Mouse (Mus musculus) myocyte (in vitro differentiated cells): ENCODE data around the gene Edaradd. TPM values are rescaled to one million over a fixed set of nuclear protein-coding genes. Genes with fewer than 3 reads are reported as not detected.

ENCODE experiments used
- H3K27me3 ChIP-seq: one replicate; pipeline ENCODE4 v1.6.1; 2011; ENCODE audit not compliant: control insufficient read depth, insufficient read depth, insufficient read length
- H3K36me3 ChIP-seq: one replicate; pipeline ENCODE4 v1.6.1; 2011; ENCODE audit not compliant: control insufficient read depth, insufficient read depth
- H3K4me2 ChIP-seq: one replicate; pipeline ENCODE4 v1.6.1; 2011; ENCODE audit warnings: low read depth, control low read depth
- H3K4me3 ChIP-seq: one replicate; pipeline ENCODE4 v1.5.1; 2011; ENCODE audit warnings: mild to moderate bottlenecking, control low read depth, moderate library complexity
- H3K79me2 ChIP-seq: one replicate; pipeline ENCODE4 v1.6.1; 2011; ENCODE audit not compliant: control insufficient read depth, insufficient read depth
- H3ac ChIP-seq: one replicate; pipeline ENCODE4 v1.6.1; 2011; ENCODE audit not compliant: control insufficient read depth, insufficient read length
- CEBPB ChIP-seq: IDR thresholded peaks from 2 replicates; pipeline ENCODE4 v1.6.1; 2011; ENCODE audit warnings: mild to moderate bottlenecking, moderate library complexity; ENCODE audit not compliant: poor library complexity, insufficient read depth, severe bottlenecking
- E2F4 ChIP-seq: IDR thresholded peaks from one replicate; pipeline ENCODE4 v1.6.1; 2011; ENCODE audit warnings: mild to moderate bottlenecking, control low read depth, moderate library complexity; ENCODE audit not compliant: insufficient read depth
- MAX ChIP-seq: IDR thresholded peaks from one replicate; pipeline ENCODE4 v1.6.1; 2011; ENCODE audit warnings: low read depth, mild to moderate bottlenecking, control low read depth
- MYOD1 ChIP-seq, 3 experiments: IDR thresholded peaks; one replicate each; pipeline ENCODE4 v1.6.1; 2011; ENCODE audit warnings: control low read depth in 2 of 3, low read depth in 2 of 3, mild to moderate bottlenecking in 2 of 3, moderate library complexity in 1 of 3; ENCODE audit not compliant: insufficient read length in 2 of 3, control insufficient read depth in 1 of 3
- MYOG ChIP-seq, 3 experiments: IDR thresholded peaks; one replicate each; pipeline ENCODE4 v1.6.1; 2011; ENCODE audit warnings: control low read depth in 2 of 3, low read depth in 2 of 3, mild to moderate bottlenecking in 2 of 3; ENCODE audit not compliant: insufficient read length in 2 of 3, control insufficient read depth in 1 of 3, insufficient read depth in 1 of 3
- POLR2A ChIP-seq: IDR thresholded peaks from one replicate; pipeline ENCODE4 v1.6.1; 2011; ENCODE audit warnings: low read depth, mild to moderate bottlenecking, control low read depth, moderate library complexity; ENCODE audit not compliant: insufficient read length
- POLR2AphosphoS2 ChIP-seq: IDR thresholded peaks from one replicate; pipeline ENCODE4 v1.6.1; 2011; ENCODE audit warnings: low read depth, control low read depth; ENCODE audit not compliant: insufficient read length
- REST ChIP-seq: IDR thresholded peaks from one replicate; pipeline ENCODE4 v1.6.1; 2011; ENCODE audit warnings: mild to moderate bottlenecking, control low read depth, moderate library complexity; ENCODE audit not compliant: insufficient read depth, insufficient read length
- SRF ChIP-seq: IDR thresholded peaks from one replicate; pipeline ENCODE4 v1.6.1; 2011; ENCODE audit warnings: low read depth; ENCODE audit not compliant: control insufficient read depth, insufficient read length
- TCF12 ChIP-seq: IDR thresholded peaks from one replicate; pipeline ENCODE4 v1.6.1; 2011; ENCODE audit warnings: mild to moderate bottlenecking, control low read depth; ENCODE audit not compliant: poor library complexity, insufficient read depth, severe bottlenecking
- TCF3 ChIP-seq: IDR thresholded peaks from one replicate; pipeline ENCODE4 v1.6.1; 2011; ENCODE audit warnings: low read depth, control low read depth; ENCODE audit not compliant: insufficient read length
- USF1 ChIP-seq: IDR thresholded peaks from one replicate; pipeline ENCODE4 v1.6.1; 2011; ENCODE audit warnings: low read depth, mild to moderate bottlenecking, control low read depth, moderate library complexity
- polyA plus RNA-seq: library from polyadenylated mRNA; unstranded; fragments of >200 nt; fragmentation: generic; extraction: Trizol; gene quantifications from one replicate; pipeline ENCODE4 v1.2.1, GENCODE M21; 2012; ENCODE audit warnings: missing spikeins

The Edaradd gene
- polyA plus RNA-seq, result not detected

DNA sequence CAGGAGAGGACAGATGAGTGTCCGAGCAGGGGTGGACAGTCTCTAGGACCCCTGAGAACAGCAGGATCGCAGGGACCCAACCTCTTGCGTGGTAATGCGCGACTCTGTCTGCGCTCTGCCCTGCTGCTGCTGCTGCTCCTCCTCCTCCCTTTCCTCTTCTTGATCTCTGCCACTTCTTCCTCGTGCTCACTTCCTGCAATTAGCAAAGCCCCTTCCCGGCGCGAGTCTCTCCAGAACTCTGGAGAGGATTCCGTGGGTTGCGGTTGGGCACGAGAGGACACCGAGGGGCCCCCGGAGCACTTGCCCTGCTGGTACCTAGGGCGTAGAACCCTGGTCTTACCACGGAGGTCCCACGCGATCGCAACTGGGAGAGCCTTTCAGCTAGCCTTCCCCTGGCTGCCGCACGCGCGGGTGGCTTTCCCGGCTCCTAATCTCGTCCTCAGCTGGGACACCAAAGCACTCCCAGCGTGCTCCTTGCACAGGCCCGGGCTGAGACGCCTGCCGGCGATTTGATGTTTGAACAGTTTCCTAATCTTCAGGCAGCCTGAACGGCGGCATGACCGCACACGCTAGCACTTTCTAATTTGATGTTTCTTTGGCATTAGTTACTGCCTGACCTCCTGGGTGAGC, at the start of gene Edaradd:
Gene Edaradd (minus strand): TSS at position 484 of the 630 bp plus-strand sequence.
- TF ChIP-seq MYOD1 (IDR thresholded peaks at IDR 0.05; ENCODE audit: control insufficient read depth in 1 of 3, insufficient read length in 2 of 3, low read depth in 2 of 3), result no peak
- no peak for TF ChIP-seq TCF3
- TF ChIP-seq CEBPB, result no peak
- TF ChIP-seq MAX, result no peak
- no peak for TF ChIP-seq USF1
- TF ChIP-seq TCF12, result no peak
- TF ChIP-seq E2F4, result no peak
- no peak for TF ChIP-seq POLR2AphosphoS2
- no peak for TF ChIP-seq MYOG (IDR thresholded peaks at IDR 0.05; ENCODE audit: control insufficient read depth in 1 of 3, insufficient read depth in 1 of 3, insufficient read length in 2 of 3, low read depth in 2 of 3)
- TF ChIP-seq SRF, result no peak
- TF ChIP-seq REST, result no peak
- no peak for TF ChIP-seq POLR2A
- peak within 1 kb of the TSS; percentile 85 for H3K4me2 ChIP-seq
- no peak within 1 kb of the TSS for H3ac ChIP-seq
- no peak within 1 kb of the TSS for H3K4me3 ChIP-seq
- H3K27me3 ChIP-seq, result peaks cover 9% of the 10 kb centered on the region
- no peaks in the 10 kb centered on the region for H3K79me2 ChIP-seq
- H3K36me3 ChIP-seq, result no peaks in the 10 kb centered on the region

GRCm38 (mm10) chr13:12569741-12570140, 49.5 kb upstream of the Edaradd start:
- H3K36me3 ChIP-seq, result no peaks in the 10 kb centered on the region
- TF ChIP-seq REST (no peak), E2F4 (no peak), TCF12 (no peak), POLR2AphosphoS2 (no peak), USF1 (no peak), CEBPB (no peak)

DNA sequence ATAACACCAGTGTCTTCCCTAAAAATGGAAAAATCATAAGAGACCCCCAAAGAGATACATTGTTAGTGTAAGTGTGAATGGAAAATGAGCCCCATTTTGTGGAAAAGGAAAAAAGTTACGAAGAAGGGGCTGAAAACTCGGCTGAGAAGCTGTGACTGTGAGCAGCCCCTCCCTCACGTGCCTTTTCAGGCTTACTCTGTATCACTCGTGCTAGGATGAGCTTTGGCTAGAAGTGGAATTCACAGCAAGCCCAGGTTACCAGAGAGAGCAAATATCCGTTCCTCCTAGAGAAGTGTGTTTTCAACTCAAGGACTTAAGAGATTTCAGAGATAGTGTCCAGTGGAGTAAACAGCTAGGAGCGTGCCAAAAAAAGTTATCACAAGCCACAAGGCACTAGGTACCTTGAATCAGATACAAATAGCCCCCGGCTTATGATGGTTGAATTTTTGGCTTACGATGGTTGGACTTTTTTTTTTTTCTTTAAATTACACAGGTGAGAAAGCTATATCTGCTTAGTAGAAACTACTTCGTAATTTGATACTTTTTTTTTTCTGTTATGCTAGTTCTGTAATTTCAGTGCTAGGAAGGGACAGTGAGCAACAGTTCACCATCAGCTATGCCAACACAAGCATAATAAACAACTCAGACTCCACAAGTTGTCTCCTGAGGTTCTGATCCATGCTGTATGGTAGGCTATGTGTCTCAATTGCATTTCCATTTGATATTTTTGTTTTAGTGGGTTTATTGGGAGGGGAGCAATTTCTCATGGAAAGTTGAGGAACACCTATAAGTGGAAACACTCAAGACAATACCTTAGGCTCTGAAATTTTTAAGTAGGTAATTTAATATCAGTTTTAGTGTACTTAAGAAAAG, 48.6 kb upstream of the Edaradd start:
- Histone ChIP-seq H3ac (no peak overlapping the region), H3K79me2 (no peaks in the 10 kb centered on the region), H3K27me3 (no peaks in the 10 kb centered on the region), H3K4me2 (no peak overlapping the region), H3K4me3 (no peak overlapping the region), H3K36me3 (no peaks in the 10 kb centered on the region)
- TF ChIP-seq MYOD1 (IDR thresholded peaks at IDR 0.05; ENCODE audit: control insufficient read depth in 1 of 3, insufficient read length in 2 of 3, low read depth in 2 of 3), result no peak
- TF ChIP-seq MYOG (IDR thresholded peaks at IDR 0.05; ENCODE audit: control insufficient read depth in 1 of 3, insufficient read depth in 1 of 3, insufficient read length in 2 of 3, low read depth in 2 of 3), result no peak
- TF ChIP-seq MAX, result no peak
- no peak for TF ChIP-seq POLR2A
- TF ChIP-seq TCF3, result no peak
- TF ChIP-seq SRF, result no peak
- TF ChIP-seq REST, result no peak

More at GRCm38 (mm10) chr13:12569741-12570140, 49.5 kb upstream of the Edaradd start:
- Histone ChIP-seq H3ac (no peak overlapping the region), H3K4me2 (no peak overlapping the region), H3K4me3 (no peak overlapping the region), H3K27me3 (no peaks in the 10 kb centered on the region), H3K79me2 (no peaks in the 10 kb centered on the region)

DNA sequence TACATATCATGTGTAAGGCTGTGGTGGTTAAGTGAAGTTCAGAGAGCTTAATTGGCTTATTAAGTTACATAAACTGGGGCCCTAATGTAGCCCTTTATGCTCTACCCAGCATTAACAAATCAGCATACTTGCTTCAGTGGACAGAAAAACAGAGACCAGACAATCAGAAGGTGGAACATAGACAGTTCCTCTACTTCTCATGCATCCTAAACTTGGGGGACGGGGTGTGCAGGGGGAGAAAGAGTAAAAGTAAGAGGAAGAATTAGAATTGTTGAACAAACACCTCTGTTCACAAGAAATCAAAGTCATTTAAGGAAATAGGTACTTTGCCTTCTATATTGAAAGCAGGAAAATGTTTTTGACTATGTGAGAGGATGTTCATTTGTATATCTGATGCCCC, 47.7 kb upstream of the Edaradd start:
- TF ChIP-seq MYOD1 (IDR thresholded peaks at IDR 0.05; ENCODE audit: control insufficient read depth in 1 of 3, insufficient read length in 2 of 3, low read depth in 2 of 3) (no peak), MAX (no peak)

GRCm38 (mm10) chr13:12565621-12566390, 45.6 kb upstream of the Edaradd start, which contains the start of gene Ero1lb:
Gene Ero1lb, plus strand, starts transcription at chr13:12565874.
- Histone ChIP-seq H3K36me3 (no peaks in the 10 kb centered on the region), H3K4me3 (peak within 1 kb of the TSS; percentile 22), H3ac (peak within 1 kb of the TSS; percentile 9), H3K27me3 (no peaks in the 10 kb centered on the region), H3K4me2 (peak within 1 kb of the TSS; percentile 83), H3K79me2 (no peaks in the 10 kb centered on the region)
- TF ChIP-seq E2F4 (peak; percentile 71), POLR2A (peak; percentile 65), REST (no peak)

More for the DNA sequence above, 47.7 kb upstream of the Edaradd start:
- no peaks in the 10 kb centered on the region for H3K36me3 ChIP-seq
- H3K4me3 ChIP-seq, result no peak overlapping the region
- no peak overlapping the region for H3K4me2 ChIP-seq
- no peak overlapping the region for H3ac ChIP-seq
- no peaks in the 10 kb centered on the region for H3K79me2 ChIP-seq
- no peaks in the 10 kb centered on the region for H3K27me3 ChIP-seq
